Mouse (Mus musculus): ENCODE measurements at regions not wholly inside any gene's neighbourhood (a gene's known extent, or its start where the extent isn't known, plus 50 kb on each side); places are given as distances from the start of the nearest gene placed in this dataset.
"Not testable (repeated sequence)": the region's sequence is repeated elsewhere in the genome, so short reads cannot be mapped to it uniquely, and the experiment has no call there.

- Histone ChIP-seq H3K36me3 (ENCODE audit: control insufficient read depth, insufficient read depth, low read length) (no peaks in the 10 kb centered on the region), H3K9me3 (replicated peaks; ENCODE audit: control insufficient read depth, low read length) (no peaks in the 10 kb centered on the region), H3K4me1 (ENCODE audit: control insufficient read depth, insufficient read depth, low read length) (peaks cover 20% of the 10 kb centered on the region), H3K27me3 (ENCODE audit: control insufficient read depth, insufficient read depth, low read length) (no peaks in the 10 kb centered on the region), H3K4me3 (ENCODE audit: low read depth, low read length) (no peak overlapping the region), H3K4me2 (no peak overlapping the region), H3K9ac (ENCODE audit: low read depth, low read length) (no peak overlapping the region), H3K27ac (ENCODE audit: low read depth, low read length) (no peak overlapping the region)
- 84% methylated on average over 9 of the region's 9 CpGs for WGBS (ENCODE audit: insufficient replicate concordance)
- no peak for ATAC-seq (replicated peaks; ENCODE audit: insufficient number of reproducible peaks, low FRiP score, low TSS enrichment)
These were observed 366.1 kb downstream of the Sox9 start for GRCm38 (mm10) chr11:113148198-113148537.

GRCm38 (mm10) chr11:113155515-113155914, 373.5 kb downstream of the Sox9 start:
- Histone ChIP-seq H3K9ac (ENCODE audit: low read depth, low read length) (no peak overlapping the region), H3K36me3 (ENCODE audit: control insufficient read depth, insufficient read depth, low read length) (no peaks in the 10 kb centered on the region; the same call in 1 of the 2 replicates), H3K27ac (ENCODE audit: low read depth, low read length) (no peak overlapping the region), H3K4me3 (ENCODE audit: low read depth, low read length) (no peak overlapping the region), H3K27me3 (ENCODE audit: control insufficient read depth, insufficient read depth, low read length) (no peaks in the 10 kb centered on the region), H3K9me3 (replicated peaks; ENCODE audit: control insufficient read depth, low read length) (no peaks in the 10 kb centered on the region), H3K4me2 (no peak overlapping the region), H3K4me1 (ENCODE audit: control insufficient read depth, insufficient read depth, low read length) (peaks cover 4% of the 10 kb centered on the region; the same call in 1 of the 2 replicates)
- no peak for ATAC-seq (replicated peaks; ENCODE audit: insufficient number of reproducible peaks, low FRiP score, low TSS enrichment)
- 90% methylated on average over 6 of the region's 6 CpGs for WGBS (ENCODE audit: insufficient replicate concordance)

- no peak overlapping the region for H3K27ac ChIP-seq (ENCODE audit: low read depth, low read length)
- peaks cover 16% of the 10 kb centered on the region for H3K4me1 ChIP-seq (ENCODE audit: control insufficient read depth, insufficient read depth, low read length)
- H3K36me3 ChIP-seq (ENCODE audit: control insufficient read depth, insufficient read depth, low read length) = no peaks in the 10 kb centered on the region; the same call in 1 of the 2 replicates
- H3K27me3 ChIP-seq (ENCODE audit: control insufficient read depth, insufficient read depth, low read length) = no peaks in the 10 kb centered on the region
- H3K4me2 ChIP-seq = no peak overlapping the region
- H3K9ac ChIP-seq (ENCODE audit: low read depth, low read length) = no peak overlapping the region
- no peaks in the 10 kb centered on the region for H3K9me3 ChIP-seq (replicated peaks; ENCODE audit: control insufficient read depth, low read length)
- no peak for ATAC-seq (replicated peaks; ENCODE audit: insufficient number of reproducible peaks, low FRiP score, low TSS enrichment)
- H3K4me3 ChIP-seq (ENCODE audit: low read depth, low read length) = no peak overlapping the region
- WGBS (ENCODE audit: insufficient replicate concordance) = 32% methylated on average over 3 of the region's 3 CpGs
These were observed 381.9 kb downstream of the Sox9 start for GRCm38 (mm10) chr11:113163941-113164340.

- Histone ChIP-seq H3K4me2 (peak overlapping the region; percentile 65), H3K9ac (ENCODE audit: low read depth, low read length) (no peak overlapping the region), H3K36me3 (ENCODE audit: control insufficient read depth, insufficient read depth, low read length) (no peaks in the 10 kb centered on the region; the same call in 1 of the 2 replicates), H3K27me3 (ENCODE audit: control insufficient read depth, insufficient read depth, low read length) (no peaks in the 10 kb centered on the region), H3K9me3 (replicated peaks; ENCODE audit: control insufficient read depth, low read length) (no peaks in the 10 kb centered on the region), H3K4me3 (ENCODE audit: low read depth, low read length) (peak overlapping the region; percentile 23; the same call in 1 of the 2 replicates), H3K4me1 (ENCODE audit: control insufficient read depth, insufficient read depth, low read length) (peaks cover 16% of the 10 kb centered on the region), H3K27ac (ENCODE audit: low read depth, low read length) (no peak overlapping the region)
- 15% methylated on average over 9 of the region's 10 CpGs for WGBS (ENCODE audit: insufficient replicate concordance)
- no peak for ATAC-seq (replicated peaks; ENCODE audit: insufficient number of reproducible peaks, low FRiP score, low TSS enrichment)
These were observed 382.5 kb downstream of the Sox9 start for GRCm38 (mm10) chr11:113164510-113164909.

GRCm38 (mm10) chr11:113165069-113165795, 383.2 kb downstream of the Sox9 start:
- Histone ChIP-seq H3K27me3 (ENCODE audit: control insufficient read depth, insufficient read depth, low read length) (no peaks in the 10 kb centered on the region), H3K4me2 (peak overlapping the region; percentile 65), H3K4me1 (ENCODE audit: control insufficient read depth, insufficient read depth, low read length) (peaks cover 13% of the 10 kb centered on the region), H3K36me3 (ENCODE audit: control insufficient read depth, insufficient read depth, low read length) (no peaks in the 10 kb centered on the region; the same call in 1 of the 2 replicates), H3K27ac (ENCODE audit: low read depth, low read length) (peak overlapping the region; percentile 29), H3K9me3 (replicated peaks; ENCODE audit: control insufficient read depth, low read length) (no peaks in the 10 kb centered on the region), H3K9ac (ENCODE audit: low read depth, low read length) (no peak overlapping the region), H3K4me3 (ENCODE audit: low read depth, low read length) (peak overlapping the region; percentile 23)
- WGBS (ENCODE audit: insufficient replicate concordance) = 7% methylated on average over 23 of the region's 23 CpGs
- ATAC-seq (replicated peaks; ENCODE audit: insufficient number of reproducible peaks, low FRiP score, low TSS enrichment) = peak; percentile 61

- no peak overlapping the region for H3K9ac ChIP-seq (ENCODE audit: low read depth, low read length)
- 55% methylated on average over 4 of the region's 4 CpGs for WGBS (ENCODE audit: insufficient replicate concordance)
- no peaks in the 10 kb centered on the region for H3K36me3 ChIP-seq (ENCODE audit: control insufficient read depth, insufficient read depth, low read length)
- no peak for ATAC-seq (replicated peaks; ENCODE audit: insufficient number of reproducible peaks, low FRiP score, low TSS enrichment)
- no peaks in the 10 kb centered on the region for H3K27me3 ChIP-seq (ENCODE audit: control insufficient read depth, insufficient read depth, low read length)
- no peak overlapping the region for H3K27ac ChIP-seq (ENCODE audit: low read depth, low read length)
- peaks cover 19% of the 10 kb centered on the region for H3K4me1 ChIP-seq (ENCODE audit: control insufficient read depth, insufficient read depth, low read length)
- H3K9me3 ChIP-seq (replicated peaks; ENCODE audit: control insufficient read depth, low read length) = no peaks in the 10 kb centered on the region
- no peak overlapping the region for H3K4me3 ChIP-seq (ENCODE audit: low read depth, low read length)
- no peak overlapping the region for H3K4me2 ChIP-seq
These were observed 384.5 kb downstream of the Sox9 start for GRCm38 (mm10) chr11:113166517-113166916.

- peak; percentile 78 for ATAC-seq (replicated peaks; ENCODE audit: insufficient number of reproducible peaks, low FRiP score, low TSS enrichment)
- no peaks in the 10 kb centered on the region for H3K27me3 ChIP-seq (ENCODE audit: control insufficient read depth, insufficient read depth, low read length)
These were observed 390.6 kb downstream of the Sox9 start for GRCm38 (mm10) chr11:113172497-113173140.

GRCm38 (mm10) chr11:113173317-113173716, 391.3 kb downstream of the Sox9 start:
- peak overlapping the region; percentile 16 for H3K4me3 ChIP-seq (ENCODE audit: low read depth, low read length)
- not testable (repeated sequence) for H3K4me1 ChIP-seq (ENCODE audit: control insufficient read depth, insufficient read depth, low read length); H3K27me3 ChIP-seq (ENCODE audit: control insufficient read depth, insufficient read depth, low read length); H3K9ac ChIP-seq (ENCODE audit: low read depth, low read length); ATAC-seq (replicated peaks; ENCODE audit: insufficient number of reproducible peaks, low FRiP score, low TSS enrichment); H3K27ac ChIP-seq (ENCODE audit: low read depth, low read length); H3K36me3 ChIP-seq (ENCODE audit: control insufficient read depth, insufficient read depth, low read length); H3K9me3 ChIP-seq (replicated peaks; ENCODE audit: control insufficient read depth, low read length)
- peak overlapping the region; percentile 45 for H3K4me2 ChIP-seq
- 32% methylated on average over 12 of the region's 12 CpGs for WGBS (ENCODE audit: insufficient replicate concordance)

More at GRCm38 (mm10) chr11:113172497-113173140, 390.6 kb downstream of the Sox9 start:
- peak overlapping the region; percentile 63 for H3K4me2 ChIP-seq
- peak overlapping the region; percentile 61; the same call in 1 of the 2 replicates for H3K9ac ChIP-seq (ENCODE audit: low read depth, low read length)
- H3K27ac ChIP-seq (ENCODE audit: low read depth, low read length) = peak overlapping the region; percentile 76
- no peaks in the 10 kb centered on the region for H3K9me3 ChIP-seq (replicated peaks; ENCODE audit: control insufficient read depth, low read length)
- H3K4me3 ChIP-seq (ENCODE audit: low read depth, low read length) = peak overlapping the region; percentile 54
- no peaks in the 10 kb centered on the region for H3K36me3 ChIP-seq (ENCODE audit: control insufficient read depth, insufficient read depth, low read length)
- 27% methylated on average over 15 of the region's 16 CpGs for WGBS (ENCODE audit: insufficient replicate concordance)
- peaks cover 10% of the 10 kb centered on the region for H3K4me1 ChIP-seq (ENCODE audit: control insufficient read depth, insufficient read depth, low read length)

Measured in heart, embryonic 11.5 days (tissue).